Mouse (Mus musculus) limb, embryonic 11.5 days (tissue): Measurements from ENCODE around the gene Ddx20. TPM values are rescaled to one million over a fixed set of nuclear protein-coding genes. Genes with fewer than 3 reads are reported as not detected.

Experiments
- ATAC-seq: fragments of 200-750 bp; cut with Nextera tagmentation; 2 replicates; pipeline ENCODE4 v1.8.0; 2017; ENCODE audit warnings: low read depth; ENCODE audit not compliant: insufficient number of reproducible peaks, low FRiP score, low TSS enrichment
- DNase-seq: peaks from one replicate; pipeline ENCODE4 v3.0.0-alpha.2; 2015; ENCODE audit warnings: low spot score
- H3K27ac ChIP-seq: fragments of 300-500 bp; sonication (generic); replicated peaks from 2 replicates; pipeline ENCODE4 v1.5.1; 2014; ENCODE audit warnings: low read depth, mild to moderate bottlenecking, low read length
- H3K27me3 ChIP-seq: fragments of 300-500 bp; sonication (generic); 2 replicates; pipeline ENCODE4 v1.6.1; 2014; ENCODE audit warnings: mild to moderate bottlenecking, low read length, mixed read lengths; ENCODE audit not compliant: control insufficient read depth, insufficient read depth
- H3K36me3 ChIP-seq: fragments of 300-500 bp; sonication (generic); 2 replicates; pipeline ENCODE4 v1.6.1; 2014; ENCODE audit warnings: mild to moderate bottlenecking, low read length, moderate library complexity, mixed read lengths; ENCODE audit not compliant: control insufficient read depth, insufficient read depth
- H3K4me1 ChIP-seq: fragments of 300-500 bp; sonication (generic); 2 replicates; pipeline ENCODE4 v1.6.1; 2014; ENCODE audit warnings: low read length, mixed read lengths; ENCODE audit not compliant: control insufficient read depth, insufficient read depth
- H3K4me2 ChIP-seq: fragments of 300-500 bp; sonication (generic); 2 replicates; pipeline ENCODE4 v1.6.1; 2014; ENCODE audit warnings: low read depth, mild to moderate bottlenecking, moderate library complexity; ENCODE audit not compliant: severe bottlenecking
- H3K4me3 ChIP-seq: fragments of 300-500 bp; sonication (generic); 2 replicates; pipeline ENCODE4 v1.5.1; 2014; ENCODE audit warnings: low read depth, low read length
- H3K9ac ChIP-seq: fragments of 300-500 bp; sonication (generic); 2 replicates; pipeline ENCODE4 v1.6.1; 2014; ENCODE audit warnings: mild to moderate bottlenecking, low read length
- H3K9me3 ChIP-seq: fragments of 300-500 bp; sonication (generic); 2 replicates; pipeline ENCODE4 v1.6.1; 2016; ENCODE audit warnings: low read length; ENCODE audit not compliant: control insufficient read depth
- WGBS: fragments of 180-500 bp; shearing (Covaris S2); extraction: QIAGEN DNeasy Blood & Tissue Kit; methylation state at CpG from one replicate; pipeline ENCODE4 v1.1.7; 2014; 5-methylcytosine and 5-hydroxymethylcytosine counted together
- polyA plus RNA-seq: library from polyadenylated mRNA; unstranded; fragments of >200 nt; fragmentation: Nextera tagmentation; extraction: Ambion mirVana; gene quantifications from 2 replicates; pipeline ENCODE4 v1.2.1, GENCODE M21; 2014

Gene Ddx20
- polyA plus RNA-seq, 1 experiment from 2014 or later = 48.3 TPM

GRCm38 (mm10) chr3:105668161-105668560, 19.2 kb downstream of the Ddx20 start:
- H3K4me3 ChIP-seq = no peak overlapping the region
- H3K27me3 ChIP-seq = no peaks in the 10 kb centered on the region
- no peaks in the 10 kb centered on the region for H3K36me3 ChIP-seq
- H3K4me1 ChIP-seq = no peaks in the 10 kb centered on the region
- no peak overlapping the region for H3K4me2 ChIP-seq
- H3K9me3 ChIP-seq = no peaks in the 10 kb centered on the region
- ATAC-seq (no peak), DNase-seq (no peak)
- no peak overlapping the region for H3K9ac ChIP-seq
- 46% methylated on average over 9 of the region's 9 CpGs for WGBS
- H3K27ac ChIP-seq = no peak overlapping the region

- H3K9me3 ChIP-seq = no peaks in the 10 kb centered on the region
- DNase-seq = no peak
- 62% methylated on average over 4 of the region's 4 CpGs for WGBS
- no peaks in the 10 kb centered on the region for H3K27me3 ChIP-seq
- no peak overlapping the region for H3K27ac ChIP-seq
- H3K9ac ChIP-seq = no peak overlapping the region
- no peaks in the 10 kb centered on the region for H3K36me3 ChIP-seq
- ATAC-seq = no peak
- H3K4me1 ChIP-seq = no peaks in the 10 kb centered on the region
- H3K4me3 ChIP-seq = no peak overlapping the region
- H3K4me2 ChIP-seq = no peak overlapping the region
These were observed 20.3 kb downstream of the Ddx20 start for GRCm38 (mm10) chr3:105666996-105667523.

- H3K27ac ChIP-seq = no peak overlapping the region
- WGBS = 83% methylated on average over 9 of the region's 9 CpGs
- ATAC-seq = no peak
- no peak overlapping the region for H3K9ac ChIP-seq
- no peaks in the 10 kb centered on the region for H3K27me3 ChIP-seq
- no peak overlapping the region for H3K4me3 ChIP-seq
- no peaks in the 10 kb centered on the region for H3K9me3 ChIP-seq
- no peak overlapping the region for H3K4me2 ChIP-seq
- H3K4me1 ChIP-seq = no peaks in the 10 kb centered on the region
- DNase-seq = no peak
- H3K36me3 ChIP-seq = no peaks in the 10 kb centered on the region
These were observed 22.1 kb downstream of the Ddx20 start for GRCm38 (mm10) chr3:105665105-105665765.

- 72% methylated on average over 8 of the region's 8 CpGs for WGBS
- Histone ChIP-seq H3K4me1 (no peaks in the 10 kb centered on the region), H3K27me3 (no peaks in the 10 kb centered on the region), H3K9me3 (no peaks in the 10 kb centered on the region), H3K36me3 (no peaks in the 10 kb centered on the region), H3K4me2 (no peak overlapping the region), H3K4me3 (no peak overlapping the region), H3K9ac (no peak overlapping the region), H3K27ac (no peak overlapping the region)
- ATAC-seq (no peak), DNase-seq (no peak)
These were observed 24.3 kb downstream of the Ddx20 start for GRCm38 (mm10) chr3:105663043-105663442.

- Histone ChIP-seq H3K4me3 (no peak overlapping the region), H3K27ac (no peak overlapping the region), H3K4me2 (no peak overlapping the region), H3K4me1 (no peaks in the 10 kb centered on the region), H3K27me3 (no peaks in the 10 kb centered on the region), H3K36me3 (no peaks in the 10 kb centered on the region), H3K9ac (no peak overlapping the region), H3K9me3 (no peaks in the 10 kb centered on the region)
- 74% methylated on average over 2 of the region's 2 CpGs for WGBS
- no peak for ATAC-seq
- DNase-seq = no peak
These were observed 26.8 kb downstream of the Ddx20 start for GRCm38 (mm10) chr3:105660530-105660929.

- Histone ChIP-seq H3K4me2 (no peak overlapping the region), H3K27ac (no peak overlapping the region), H3K4me3 (no peak overlapping the region), H3K36me3 (no peaks in the 10 kb centered on the region), H3K9ac (no peak overlapping the region), H3K9me3 (no peaks in the 10 kb centered on the region), H3K27me3 (no peaks in the 10 kb centered on the region), H3K4me1 (no peaks in the 10 kb centered on the region)
- DNase-seq = no peak
- ATAC-seq = no peak
- 92% methylated on average over 11 of the region's 11 CpGs for WGBS
These were observed 32.3 kb downstream of the Ddx20 start for GRCm38 (mm10) chr3:105655031-105655585.

GRCm38 (mm10) chr3:105653544-105654380, 33.6 kb downstream of the Ddx20 start:
- Histone ChIP-seq H3K36me3 (no peaks in the 10 kb centered on the region), H3K27ac (no peak overlapping the region), H3K4me1 (no peaks in the 10 kb centered on the region), H3K9ac (no peak overlapping the region), H3K9me3 (no peaks in the 10 kb centered on the region), H3K4me2 (no peak overlapping the region), H3K27me3 (no peaks in the 10 kb centered on the region), H3K4me3 (no peak overlapping the region)
- ATAC-seq (no peak), DNase-seq (no peak)
- WGBS = 93% methylated on average over 13 of the region's 13 CpGs

GRCm38 (mm10) chr3:105648889-105649567, 38.3 kb downstream of the Ddx20 start:
- H3K4me3 ChIP-seq = no peak overlapping the region
- no peak for DNase-seq
- whole genome bisulfite sequencing = 74% methylated on average over 8 of the region's 8 CpGs
- no peaks in the 10 kb centered on the region for H3K9me3 ChIP-seq
- no peaks in the 10 kb centered on the region for H3K36me3 ChIP-seq
- no peak overlapping the region for H3K9ac ChIP-seq
- H3K27me3 ChIP-seq = no peaks in the 10 kb centered on the region
- H3K27ac ChIP-seq = no peak overlapping the region
- H3K4me2 ChIP-seq = no peak overlapping the region
- ATAC-seq = no peak
- H3K4me1 ChIP-seq = no peaks in the 10 kb centered on the region
